Mouse (Mus musculus): Measurements from ENCODE around the gene Prpf6. TPM values are rescaled to one million over a fixed set of nuclear protein-coding genes. Genes with fewer than 3 reads are reported as not detected.
A peak's percentile ranks its signal among the peaks of the same experiment; 100 is the strongest.

Gene Prpf6
- polyA plus RNA-seq, 1 experiment = 41.4 TPM

GRCm38 (mm10) chr2:181600226-181600758 lies 8.6 kb downstream of the Prpf6 start:
- peak overlapping the region; percentile 80 for H3ac ChIP-seq (ENCODE audit: control insufficient read depth, insufficient read length, low read depth)
- H3K27me3 ChIP-seq (ENCODE audit: control insufficient read depth, insufficient read depth, insufficient read length) = no peaks in the 10 kb centered on the region
- no peaks in the 10 kb centered on the region for H3K36me3 ChIP-seq (ENCODE audit: control insufficient read depth, insufficient read depth)
- H3K79me3 ChIP-seq (ENCODE audit: low read depth) = peaks cover 32% of the 10 kb centered on the region
- H3K4me3 ChIP-seq (ENCODE audit: insufficient read depth, poor library complexity, severe bottlenecking) = peak overlapping the region; percentile 99
- TF ChIP-seq MYOD1 (IDR thresholded peaks at IDR 0.05; ENCODE audit: control insufficient read depth, insufficient read length, low read depth) = no peak
- no peak for TF ChIP-seq FOSL1 (IDR thresholded peaks at IDR 0.05; ENCODE audit: insufficient read depth, low read length, poor library complexity, severe bottlenecking)
- TF ChIP-seq CTCF (IDR thresholded peaks at IDR 0.05; ENCODE audit: control insufficient read depth, insufficient read depth, insufficient read length) = no peak
- no peak for TF ChIP-seq USF1 (IDR thresholded peaks at IDR 0.05; ENCODE audit: low read depth)
- no peak for TF ChIP-seq CEBPB (IDR thresholded peaks at IDR 0.05; ENCODE audit: low read depth)
- no peak for TF ChIP-seq MYOG (IDR thresholded peaks at IDR 0.05; ENCODE audit: control insufficient read depth, extremely low read depth, insufficient read length)
- TF ChIP-seq MAX (IDR thresholded peaks at IDR 0.05) = no peak
- H3K79me2 ChIP-seq (ENCODE audit: control insufficient read depth, insufficient read depth) = peaks cover 40% of the 10 kb centered on the region

- Histone ChIP-seq H3ac (ENCODE audit: control insufficient read depth, insufficient read length, low read depth) (peak overlapping the region; percentile 87), H3K4me3 (ENCODE audit: insufficient read depth, poor library complexity, severe bottlenecking) (peak overlapping the region; percentile 99), H3K79me3 (ENCODE audit: low read depth) (peaks cover 32% of the 10 kb centered on the region), H3K36me3 (ENCODE audit: control insufficient read depth, insufficient read depth) (no peaks in the 10 kb centered on the region), H3K27me3 (ENCODE audit: control insufficient read depth, insufficient read depth, insufficient read length) (no peaks in the 10 kb centered on the region), H3K79me2 (ENCODE audit: control insufficient read depth, insufficient read depth) (peaks cover 46% of the 10 kb centered on the region)
- peak; percentile 28 for TF ChIP-seq MAX (IDR thresholded peaks at IDR 0.05)
- no peak for TF ChIP-seq USF1 (IDR thresholded peaks at IDR 0.05; ENCODE audit: low read depth)
Observed at GRCm38 (mm10) chr2:181600828-181601750, 9.4 kb downstream of the Prpf6 start.

- TF ChIP-seq MYOD1 (IDR thresholded peaks at IDR 0.05; ENCODE audit: control insufficient read depth, insufficient read length, low read depth) (no peak), USF1 (IDR thresholded peaks at IDR 0.05; ENCODE audit: low read depth) (no peak), MAX (IDR thresholded peaks at IDR 0.05) (no peak), MYOG (IDR thresholded peaks at IDR 0.05; ENCODE audit: control insufficient read depth, extremely low read depth, insufficient read length) (no peak), CTCF (IDR thresholded peaks at IDR 0.05; ENCODE audit: control insufficient read depth, insufficient read depth, insufficient read length) (no peak), FOSL1 (IDR thresholded peaks at IDR 0.05; ENCODE audit: insufficient read depth, low read length, poor library complexity, severe bottlenecking) (no peak), CEBPB (IDR thresholded peaks at IDR 0.05; ENCODE audit: low read depth) (no peak)
- no peaks in the 10 kb centered on the region for H3K27me3 ChIP-seq (ENCODE audit: control insufficient read depth, insufficient read depth, insufficient read length)
- H3K79me2 ChIP-seq (ENCODE audit: control insufficient read depth, insufficient read depth) = peaks cover 49% of the 10 kb centered on the region
- H3K4me3 ChIP-seq (ENCODE audit: insufficient read depth, poor library complexity, severe bottlenecking) = peak overlapping the region; percentile 99
- no peaks in the 10 kb centered on the region for H3K36me3 ChIP-seq (ENCODE audit: control insufficient read depth, insufficient read depth)
- peaks cover 35% of the 10 kb centered on the region for H3K79me3 ChIP-seq (ENCODE audit: low read depth)
- H3ac ChIP-seq (ENCODE audit: control insufficient read depth, insufficient read length, low read depth) = peak overlapping the region; percentile 21
Observed at GRCm38 (mm10) chr2:181601751-181602145, 10.1 kb downstream of the Prpf6 start.

GRCm38 (mm10) chr2:181602367-181602766 lies 10.7 kb downstream of the Prpf6 start:
- Histone ChIP-seq H3K4me3 (ENCODE audit: insufficient read depth, poor library complexity, severe bottlenecking) (no peak overlapping the region), H3K36me3 (ENCODE audit: control insufficient read depth, insufficient read depth) (no peaks in the 10 kb centered on the region), H3K27me3 (ENCODE audit: control insufficient read depth, insufficient read depth, insufficient read length) (no peaks in the 10 kb centered on the region), H3K79me2 (ENCODE audit: control insufficient read depth, insufficient read depth) (peaks cover 53% of the 10 kb centered on the region), H3K79me3 (ENCODE audit: low read depth) (peaks cover 37% of the 10 kb centered on the region), H3ac (ENCODE audit: control insufficient read depth, insufficient read length, low read depth) (no peak overlapping the region)
- TF ChIP-seq CEBPB (IDR thresholded peaks at IDR 0.05; ENCODE audit: low read depth) = no peak
- no peak for TF ChIP-seq MYOD1 (IDR thresholded peaks at IDR 0.05; ENCODE audit: control insufficient read depth, insufficient read length, low read depth)
- TF ChIP-seq CTCF (IDR thresholded peaks at IDR 0.05; ENCODE audit: control insufficient read depth, insufficient read depth, insufficient read length) = no peak
- TF ChIP-seq MAX (IDR thresholded peaks at IDR 0.05) = no peak
- TF ChIP-seq MYOG (IDR thresholded peaks at IDR 0.05; ENCODE audit: control insufficient read depth, extremely low read depth, insufficient read length) = no peak
- TF ChIP-seq USF1 (IDR thresholded peaks at IDR 0.05; ENCODE audit: low read depth) = no peak
- no peak for TF ChIP-seq FOSL1 (IDR thresholded peaks at IDR 0.05; ENCODE audit: insufficient read depth, low read length, poor library complexity, severe bottlenecking)

GRCm38 (mm10) chr2:181618761-181619495 lies 27.3 kb downstream of the Prpf6 start:
- TF ChIP-seq USF1 (IDR thresholded peaks at IDR 0.05; ENCODE audit: low read depth) (no peak), CTCF (IDR thresholded peaks at IDR 0.05; ENCODE audit: control insufficient read depth, insufficient read depth, insufficient read length) (no peak), MYOG (IDR thresholded peaks at IDR 0.05; ENCODE audit: control insufficient read depth, extremely low read depth, insufficient read length) (no peak), MAX (IDR thresholded peaks at IDR 0.05) (no peak), FOSL1 (IDR thresholded peaks at IDR 0.05; ENCODE audit: insufficient read depth, low read length, poor library complexity, severe bottlenecking) (no peak), CEBPB (IDR thresholded peaks at IDR 0.05; ENCODE audit: low read depth) (no peak), MYOD1 (IDR thresholded peaks at IDR 0.05; ENCODE audit: control insufficient read depth, insufficient read length, low read depth) (no peak)
- Histone ChIP-seq H3K79me3 (ENCODE audit: low read depth) (peaks cover 3% of the 10 kb centered on the region), H3K4me3 (ENCODE audit: insufficient read depth, poor library complexity, severe bottlenecking) (no peak overlapping the region), H3K79me2 (ENCODE audit: control insufficient read depth, insufficient read depth) (peaks cover 9% of the 10 kb centered on the region), H3ac (ENCODE audit: control insufficient read depth, insufficient read length, low read depth) (no peak overlapping the region), H3K27me3 (ENCODE audit: control insufficient read depth, insufficient read depth, insufficient read length) (no peaks in the 10 kb centered on the region), H3K36me3 (ENCODE audit: control insufficient read depth, insufficient read depth) (peaks cover 61% of the 10 kb centered on the region)
